Mouse (Mus musculus): ENCODE measurements at regions not wholly inside any gene's neighbourhood (a gene's known extent, or its start where the extent isn't known, plus 50 kb on each side); places are given as distances from the start of the nearest gene placed in this dataset.

GRCm38 (mm10) chr6:143329096-143329495 lies 162.1 kb downstream of the Etnk1 start:
- H3K9ac ChIP-seq (replicated peaks; ENCODE audit: low read depth, low read length), result no peak overlapping the region
- H3K4me2 ChIP-seq (ENCODE audit: low read depth, low read length), result no peak overlapping the region
- ATAC-seq (ENCODE audit: insufficient read depth, low read depth) (no peak), DNase-seq (ENCODE audit: low spot score) (no peak)
- no peaks in the 10 kb centered on the region for H3K4me1 ChIP-seq (ENCODE audit: control insufficient read depth, insufficient read depth)
- H3K27ac ChIP-seq (ENCODE audit: low read depth), result no peak overlapping the region
- no peaks in the 10 kb centered on the region for H3K27me3 ChIP-seq (ENCODE audit: control insufficient read depth, insufficient read depth, low read length)
- no peaks in the 10 kb centered on the region for H3K9me3 ChIP-seq (replicated peaks; ENCODE audit: control insufficient read depth, low read length)
- H3K4me3 ChIP-seq (ENCODE audit: low read depth, low read length), result no peak overlapping the region
- no peaks in the 10 kb centered on the region for H3K36me3 ChIP-seq (replicated peaks; ENCODE audit: control insufficient read depth, insufficient read depth, low read length)
- WGBS, result 70% methylated on average over 5 of the region's 5 CpGs
- no peak for TF ChIP-seq EP300 (IDR thresholded peaks at IDR 0.05; ENCODE audit: low read depth)
- TF ChIP-seq CTCF (IDR thresholded peaks at IDR 0.05; ENCODE audit: low read depth), result no peak

GRCm38 (mm10) chr6:143333493-143333892 lies 166.5 kb downstream of the Etnk1 start:
- Histone ChIP-seq H3K27ac (ENCODE audit: low read depth) (no peak overlapping the region), H3K9me3 (replicated peaks; ENCODE audit: control insufficient read depth, low read length) (0 out of 2 replicates have a peak, but pooled peaks cover 4% of the 10 kb centered on the region), H3K4me2 (ENCODE audit: low read depth, low read length) (no peak overlapping the region), H3K27me3 (ENCODE audit: control insufficient read depth, insufficient read depth, low read length) (no peaks in the 10 kb centered on the region), H3K4me1 (ENCODE audit: control insufficient read depth, insufficient read depth) (no peaks in the 10 kb centered on the region), H3K9ac (replicated peaks; ENCODE audit: low read depth, low read length) (no peak overlapping the region), H3K36me3 (replicated peaks; ENCODE audit: control insufficient read depth, insufficient read depth, low read length) (no peaks in the 10 kb centered on the region), H3K4me3 (ENCODE audit: low read depth, low read length) (no peak overlapping the region)
- no peak for TF ChIP-seq CTCF (IDR thresholded peaks at IDR 0.05; ENCODE audit: low read depth)
- no peak for TF ChIP-seq EP300 (IDR thresholded peaks at IDR 0.05; ENCODE audit: low read depth)
- 77% methylated on average over 8 of the region's 8 CpGs for WGBS
- ATAC-seq (ENCODE audit: insufficient read depth, low read depth) (no peak), DNase-seq (ENCODE audit: low spot score) (no peak)

GRCm38 (mm10) chr6:143336574-143336973 lies 169.6 kb downstream of the Etnk1 start:
- no peak for TF ChIP-seq EP300 (IDR thresholded peaks at IDR 0.05; ENCODE audit: low read depth)
- TF ChIP-seq CTCF (IDR thresholded peaks at IDR 0.05; ENCODE audit: low read depth), result no peak
- no peak overlapping the region for H3K9ac ChIP-seq (replicated peaks; ENCODE audit: low read depth, low read length)
- no peaks in the 10 kb centered on the region for H3K36me3 ChIP-seq (replicated peaks; ENCODE audit: control insufficient read depth, insufficient read depth, low read length)
- H3K4me3 ChIP-seq (ENCODE audit: low read depth, low read length), result no peak overlapping the region
- 58% methylated on average over 4 of the region's 4 CpGs for WGBS
- no peaks in the 10 kb centered on the region for H3K4me1 ChIP-seq (ENCODE audit: control insufficient read depth, insufficient read depth)
- H3K4me2 ChIP-seq (ENCODE audit: low read depth, low read length), result no peak overlapping the region
- no peaks in the 10 kb centered on the region for H3K27me3 ChIP-seq (ENCODE audit: control insufficient read depth, insufficient read depth, low read length)
- ATAC-seq (ENCODE audit: insufficient read depth, low read depth) (no peak), DNase-seq (ENCODE audit: low spot score) (no peak)
- H3K27ac ChIP-seq (ENCODE audit: low read depth), result no peak overlapping the region
- 0 out of 2 replicates have a peak, but pooled peaks cover 4% of the 10 kb centered on the region for H3K9me3 ChIP-seq (replicated peaks; ENCODE audit: control insufficient read depth, low read length)

GRCm38 (mm10) chr6:143349000-143349399 lies 182.0 kb downstream of the Etnk1 start:
- 81% methylated on average over 2 of the region's 2 CpGs for WGBS
- H3K36me3 ChIP-seq (replicated peaks; ENCODE audit: control insufficient read depth, insufficient read depth, low read length), result no peaks in the 10 kb centered on the region
- DNase-seq (ENCODE audit: low spot score) (no peak), ATAC-seq (ENCODE audit: insufficient read depth, low read depth) (no peak)
- no peak for TF ChIP-seq EP300 (IDR thresholded peaks at IDR 0.05; ENCODE audit: low read depth)
- TF ChIP-seq CTCF (IDR thresholded peaks at IDR 0.05; ENCODE audit: low read depth), result no peak
- no peaks in the 10 kb centered on the region for H3K4me1 ChIP-seq (ENCODE audit: control insufficient read depth, insufficient read depth)
- H3K9me3 ChIP-seq (replicated peaks; ENCODE audit: control insufficient read depth, low read length), result no peaks in the 10 kb centered on the region
- H3K4me2 ChIP-seq (ENCODE audit: low read depth, low read length), result no peak overlapping the region
- H3K9ac ChIP-seq (replicated peaks; ENCODE audit: low read depth, low read length), result no peak overlapping the region
- no peaks in the 10 kb centered on the region for H3K27me3 ChIP-seq (ENCODE audit: control insufficient read depth, insufficient read depth, low read length)
- H3K27ac ChIP-seq (ENCODE audit: low read depth), result no peak overlapping the region
- H3K4me3 ChIP-seq (ENCODE audit: low read depth, low read length), result no peak overlapping the region

- no peak overlapping the region for H3K27ac ChIP-seq (ENCODE audit: low read depth)
- ATAC-seq (ENCODE audit: insufficient read depth, low read depth), result peak; percentile 30; the same call in 1 of the 2 replicates
- no peak overlapping the region for H3K9ac ChIP-seq (replicated peaks; ENCODE audit: low read depth, low read length)
- H3K4me1 ChIP-seq (ENCODE audit: control insufficient read depth, insufficient read depth), result no peaks in the 10 kb centered on the region
- no peak overlapping the region for H3K4me2 ChIP-seq (ENCODE audit: low read depth, low read length)
- H3K27me3 ChIP-seq (ENCODE audit: control insufficient read depth, insufficient read depth, low read length), result no peaks in the 10 kb centered on the region
- 70% methylated on average over 7 of the region's 7 CpGs for WGBS
- no peak overlapping the region for H3K4me3 ChIP-seq (ENCODE audit: low read depth, low read length)
- no peaks in the 10 kb centered on the region for H3K9me3 ChIP-seq (replicated peaks; ENCODE audit: control insufficient read depth, low read length)
- TF ChIP-seq EP300 (IDR thresholded peaks at IDR 0.05; ENCODE audit: low read depth) (no peak), CTCF (IDR thresholded peaks at IDR 0.05; ENCODE audit: low read depth) (no peak)
- H3K36me3 ChIP-seq (replicated peaks; ENCODE audit: control insufficient read depth, insufficient read depth, low read length), result no peaks in the 10 kb centered on the region
- DNase-seq (ENCODE audit: low spot score), result peak; percentile 10
These were observed 192.5 kb downstream of the Etnk1 start for GRCm38 (mm10) chr6:143359320-143360032.
